Mouse (Mus musculus) liver, adult 2 months (tissue): ENCODE measurements around the gene Olfm1.

Experiments
- CTCF ChIP-seq: fragments of 200-500 bp; IDR thresholded peaks from 2 replicates; pipeline ENCODE4 v1.5.1; 2011; ENCODE audit warnings: low read depth, low read length, control low read depth
- POLR2A ChIP-seq: fragments of 200-500 bp; IDR thresholded peaks from 2 replicates; pipeline ENCODE4 v1.6.1; 2011; ENCODE audit warnings: low read length, control low read depth; ENCODE audit not compliant: insufficient read depth; ENCODE audit errors: extremely low read depth

DNA sequence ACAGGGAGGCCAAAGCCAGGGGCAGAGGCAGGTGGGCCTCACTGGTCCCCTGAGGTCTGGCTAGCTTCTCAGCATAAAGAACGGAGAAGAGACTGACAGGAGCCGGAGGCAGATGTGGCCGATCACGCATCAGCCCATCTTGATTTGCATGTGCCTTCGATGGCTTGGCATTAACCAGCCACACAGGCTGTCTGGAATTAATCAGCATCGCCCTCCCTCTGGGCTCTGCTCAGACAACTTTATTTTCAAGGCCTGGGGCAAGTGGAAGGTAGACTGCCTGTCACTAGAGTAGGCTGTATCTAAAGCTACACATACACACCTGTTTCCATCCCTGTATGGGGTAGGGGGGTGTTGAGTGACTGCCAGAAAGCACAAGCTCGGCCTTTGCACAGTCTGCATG, 32.2 kb upstream of the Olfm1 start:
- no peak for TF ChIP-seq POLR2A
- TF ChIP-seq CTCF = no peak
